In the genomic region with DNA sequence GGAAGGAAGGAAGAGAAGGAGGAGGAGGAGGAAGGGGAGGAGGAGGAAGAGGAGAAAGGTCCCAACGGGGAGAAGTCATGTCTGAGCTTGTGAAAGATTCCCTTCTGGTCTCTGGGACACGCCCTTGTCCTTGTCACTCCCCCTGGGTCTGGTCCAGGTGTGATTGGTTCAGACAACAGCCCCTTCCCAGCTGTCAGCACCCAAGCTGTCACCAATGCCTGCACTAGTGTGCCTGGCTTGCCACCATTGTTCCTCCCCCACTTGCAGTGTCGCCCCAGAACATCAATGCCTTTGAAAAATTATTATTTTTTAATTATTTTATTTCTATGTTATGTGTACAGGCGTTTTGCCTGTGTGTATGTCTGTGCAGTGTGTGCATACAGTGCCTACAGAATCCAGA, we compare ENCODE assay signal across 28 mouse cellular contexts.
"Had no signal": no experiment of that assay in that cellular context is flagged by ENCODE, and none has a peak within 500 bp of the region (broad histone marks: within the 10 kb centered on the region; RNA-seq: fewer than 3 reads in every experiment).

No protein-coding gene starts in this region.

- ATAC-seq: forebrain, embryonic 13.5 days; forebrain, embryonic 14.5 days; forebrain, embryonic 15.5 days; forebrain, embryonic 16.5 days; forebrain, postnatal 0 days had no signal

- H3K9me3 ChIP-seq: embryonic facial prominence, embryonic 10.5 days; embryonic facial prominence, embryonic 12.5 days; embryonic facial prominence, embryonic 13.5 days; embryonic facial prominence, embryonic 15.5 days; forebrain, embryonic 10.5 days; forebrain, embryonic 12.5 days; forebrain, embryonic 13.5 days; forebrain, embryonic 15.5 days had no signal

- DNase-seq: cerebellum, adult 2 months; cerebellum, adult 8-10 months; cerebellum, adult 9-10 months; cerebellum, adult 9-11 months; cerebellum, postnatal 10 days; cerebellum, postnatal 14 days; cerebellum, postnatal 25 days; cerebellum, postnatal 36 days; embryo, embryonic 11 days; forebrain, postnatal 0 days; gastrocnemius, postnatal 10 days; gastrocnemius, postnatal 14 days; gastrocnemius, postnatal 25 days; gastrocnemius, postnatal 36 days; heart, adult 11 months; heart, adult 18-20 months; heart, adult 2 months had no signal

- H3K4me2 ChIP-seq: embryonic facial prominence, embryonic 12.5 days; embryonic facial prominence, embryonic 13.5 days; embryonic facial prominence, embryonic 15.5 days; forebrain, embryonic 12.5 days; forebrain, embryonic 13.5 days; forebrain, embryonic 15.5 days had no signal

- H3K27ac ChIP-seq: embryonic facial prominence, embryonic 10.5 days; embryonic facial prominence, embryonic 12.5 days; embryonic facial prominence, embryonic 13.5 days; forebrain, embryonic 10.5 days; forebrain, embryonic 12.5 days; forebrain, embryonic 13.5 days; forebrain, embryonic 15.5 days had no signal

- H3K27me3 ChIP-seq: embryonic facial prominence, embryonic 12.5 days; embryonic facial prominence, embryonic 13.5 days; embryonic facial prominence, embryonic 15.5 days; forebrain, embryonic 15.5 days had no signal

- H3K9ac ChIP-seq: embryonic facial prominence, embryonic 12.5 days; embryonic facial prominence, embryonic 13.5 days; embryonic facial prominence, embryonic 15.5 days; forebrain, embryonic 12.5 days; forebrain, embryonic 13.5 days; forebrain, embryonic 15.5 days; forebrain, postnatal 0 days had no signal

- H3K4me3 ChIP-seq: embryonic facial prominence, embryonic 10.5 days; embryonic facial prominence, embryonic 12.5 days; embryonic facial prominence, embryonic 13.5 days; embryonic facial prominence, embryonic 15.5 days; erythroblast, embryonic 14.5 days; forebrain, embryonic 10.5 days; forebrain, embryonic 12.5 days; forebrain, embryonic 13.5 days; forebrain, embryonic 15.5 days; heart, adult 2 months had no signal

- H3K4me1 ChIP-seq: forebrain, embryonic 13.5 days; forebrain, embryonic 15.5 days had no signal

- H3K36me3 ChIP-seq: embryonic facial prominence, embryonic 10.5 days; embryonic facial prominence, embryonic 12.5 days; embryonic facial prominence, embryonic 13.5 days; embryonic facial prominence, embryonic 15.5 days; forebrain, embryonic 10.5 days; forebrain, embryonic 12.5 days; forebrain, embryonic 15.5 days had no signal
